Mouse (Mus musculus): Measurements from ENCODE around the gene Tspan3.

GRCm38 (mm10) chr9:56200200-56200599 lies 34.9 kb upstream of the Tspan3 start:
- TF ChIP-seq CTCF (IDR thresholded peaks at IDR 0.05; ENCODE audit: extremely low read depth, insufficient read length, insufficient replicate concordance, low read depth, low read length) = no peak
- TF ChIP-seq POLR2A (IDR thresholded peaks at IDR 0.05; ENCODE audit: low read depth, low read length) = no peak

Measured in small intestine, adult 2 months (tissue).